Mouse (Mus musculus): ENCODE measurements around the gene Gm1527. TPM values are rescaled to one million over a fixed set of nuclear protein-coding genes. Genes with fewer than 3 reads are reported as not detected.
"Not testable (repeated sequence)": the region's sequence is repeated elsewhere in the genome, so short reads cannot be mapped to it uniquely, and the experiment has no call there.

Gene Gm1527
- total RNA-seq (2014; rRNA removed) (not detected in 2 replicates), polyA plus RNA-seq (2015; fragmentation: Nextera tagmentation; extraction: Ambion mirVana) (not detected in 2 replicates)

DNA sequence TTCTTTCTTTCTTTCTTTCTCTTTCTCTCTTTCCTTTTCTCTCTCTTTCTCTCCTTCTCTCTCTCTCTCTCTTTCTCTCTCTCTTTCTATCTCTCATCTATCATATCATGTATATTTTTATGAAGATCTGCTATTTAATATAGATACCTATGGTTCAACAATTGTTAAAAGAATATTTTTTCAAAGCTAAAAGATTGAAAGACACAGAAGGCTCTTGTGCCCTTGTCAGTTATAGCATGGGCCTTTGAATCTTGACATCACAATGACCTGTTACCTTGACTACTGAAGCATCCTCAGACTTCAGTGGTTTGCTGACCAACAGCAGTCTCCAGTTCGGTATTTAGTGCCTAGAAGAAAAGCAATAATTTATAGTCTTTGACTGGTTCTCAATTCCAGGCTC, at the start of gene Gm1527:
TSS of gene Gm1527 (plus strand) at position 301 of the 400 bp plus-strand sequence.
- no peak for TF ChIP-seq CTCF (IDR thresholded peaks at IDR 0.05)
- no peak within 1 kb of the TSS for H3K4me2 ChIP-seq (ENCODE audit: low read depth, low read length, poor library complexity, severe bottlenecking)
- no peak for ATAC-seq (ENCODE audit: low FRiP score)
- no peak within 1 kb of the TSS for H3K4me3 ChIP-seq (ENCODE audit: low read depth, low read length)
- no peak within 1 kb of the TSS for H3K27ac ChIP-seq (ENCODE audit: low read depth, low read length)
- no peak within 1 kb of the TSS for H3K9ac ChIP-seq (replicated peaks; ENCODE audit: low read length, poor library complexity, severe bottlenecking)
- no peaks in the 10 kb centered on the region for H3K4me1 ChIP-seq (ENCODE audit: insufficient read depth, low read length)
- DNase-seq (ENCODE audit: low spot score) = no peak
- no peaks in the 10 kb centered on the region for H3K27me3 ChIP-seq (ENCODE audit: insufficient read depth, low read length)
- no peaks in the 10 kb centered on the region for H3K36me3 ChIP-seq (ENCODE audit: insufficient read depth, low read length)
- H3K9me3 ChIP-seq (ENCODE audit: low read length) = no peaks in the 10 kb centered on the region
- WGBS = 64% methylated on average over 1 of the region's 1 CpGs

DNA sequence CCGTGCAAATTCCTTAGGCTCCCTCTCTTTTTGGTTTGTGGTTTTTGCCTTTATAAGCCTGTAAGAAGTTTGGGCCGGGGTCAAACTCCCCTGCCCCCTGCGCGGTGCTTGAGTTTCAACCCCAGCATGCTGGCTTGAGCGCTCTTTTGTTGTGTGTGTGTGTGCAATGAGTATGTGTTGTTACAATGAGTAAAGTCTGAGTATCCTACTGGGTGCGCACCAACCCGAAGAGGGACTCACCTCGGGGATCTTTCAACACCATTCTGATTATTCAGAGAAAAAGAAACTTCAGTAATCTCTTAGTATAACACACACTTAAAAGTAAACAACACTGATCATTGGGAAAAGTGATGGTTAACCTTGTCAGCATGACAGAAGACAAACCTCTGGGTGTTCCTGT, 49.2 kb upstream of the Gm1527 start:
- WGBS = 24% methylated on average over 8 of the region's 8 CpGs
- no peaks in the 10 kb centered on the region for H3K9me3 ChIP-seq (ENCODE audit: low read length)
- H3K27me3 ChIP-seq (ENCODE audit: insufficient read depth, low read length) = no peaks in the 10 kb centered on the region
- no peaks in the 10 kb centered on the region for H3K36me3 ChIP-seq (ENCODE audit: insufficient read depth, low read length)
- DNase-seq (ENCODE audit: low spot score) = no peak
- ATAC-seq (ENCODE audit: low FRiP score) = no peak
- H3K27ac ChIP-seq (ENCODE audit: low read depth, low read length) = no peak overlapping the region
- no peak for TF ChIP-seq CTCF (IDR thresholded peaks at IDR 0.05)
- no peak overlapping the region for H3K4me2 ChIP-seq (ENCODE audit: low read depth, low read length, poor library complexity, severe bottlenecking)
- H3K4me3 ChIP-seq (ENCODE audit: low read depth, low read length) = no peak overlapping the region
- H3K9ac ChIP-seq (replicated peaks; ENCODE audit: low read length, poor library complexity, severe bottlenecking) = no peak overlapping the region
- H3K4me1 ChIP-seq (ENCODE audit: insufficient read depth, low read length) = no peaks in the 10 kb centered on the region

DNA sequence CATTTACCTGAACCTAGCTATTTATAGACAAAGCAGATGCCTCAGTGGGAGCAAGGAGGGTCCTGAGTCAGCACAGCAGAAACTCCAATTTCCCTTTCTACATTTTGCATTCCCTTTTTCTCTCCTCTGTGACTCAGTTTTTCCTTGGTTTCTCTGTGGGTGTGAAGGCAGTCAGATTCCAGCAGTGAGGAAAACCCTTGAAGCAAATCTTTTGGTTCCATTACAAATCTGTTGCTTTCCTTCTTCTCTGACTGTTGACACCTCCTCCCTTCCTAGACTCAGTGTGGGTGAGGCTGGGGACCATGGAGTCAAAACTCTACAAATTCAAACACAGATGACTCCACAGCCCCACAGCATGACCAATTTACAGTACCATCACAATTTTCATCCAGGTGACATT, 45.3 kb upstream of the Gm1527 start:
- Histone ChIP-seq H3K27me3 (ENCODE audit: insufficient read depth, low read length) (no peaks in the 10 kb centered on the region), H3K9ac (replicated peaks; ENCODE audit: low read length, poor library complexity, severe bottlenecking) (no peak overlapping the region), H3K4me2 (ENCODE audit: low read depth, low read length, poor library complexity, severe bottlenecking) (no peak overlapping the region), H3K27ac (ENCODE audit: low read depth, low read length) (no peak overlapping the region), H3K36me3 (ENCODE audit: insufficient read depth, low read length) (no peaks in the 10 kb centered on the region), H3K4me1 (ENCODE audit: insufficient read depth, low read length) (no peaks in the 10 kb centered on the region), H3K4me3 (ENCODE audit: low read depth, low read length) (no peak overlapping the region), H3K9me3 (ENCODE audit: low read length) (no peaks in the 10 kb centered on the region)
- ATAC-seq (ENCODE audit: low FRiP score) (no peak), DNase-seq (ENCODE audit: low spot score) (no peak)
- TF ChIP-seq CTCF (IDR thresholded peaks at IDR 0.05) = no peak

DNA sequence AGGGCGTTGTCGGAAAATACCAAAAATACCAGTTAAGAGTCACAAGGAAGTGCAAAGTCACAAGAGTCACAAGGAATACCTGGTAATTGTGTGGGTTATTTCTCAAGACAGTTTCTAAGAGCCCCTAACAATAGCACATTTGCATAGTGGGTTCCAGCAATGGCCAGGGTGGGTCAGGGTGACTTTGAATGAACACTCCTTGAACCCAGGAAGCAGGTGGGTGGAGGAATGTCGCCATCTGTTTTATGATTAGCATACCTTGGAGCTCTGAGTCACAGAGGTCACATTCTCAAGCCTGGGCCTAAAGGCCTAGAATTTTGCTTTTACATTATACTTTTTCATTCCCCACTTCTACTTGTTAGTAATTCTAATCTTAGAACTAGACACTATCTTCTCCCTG, 40.2 kb upstream of the Gm1527 start:
- not testable (repeated sequence) for H3K9me3 ChIP-seq (ENCODE audit: low read length); H3K4me2 ChIP-seq (ENCODE audit: low read depth, low read length, poor library complexity, severe bottlenecking); H3K4me1 ChIP-seq (ENCODE audit: insufficient read depth, low read length); H3K27ac ChIP-seq (ENCODE audit: low read depth, low read length); ATAC-seq (ENCODE audit: low FRiP score); H3K9ac ChIP-seq (replicated peaks; ENCODE audit: low read length, poor library complexity, severe bottlenecking); H3K36me3 ChIP-seq (ENCODE audit: insufficient read depth, low read length); H3K27me3 ChIP-seq (ENCODE audit: insufficient read depth, low read length); DNase-seq (ENCODE audit: low spot score); H3K4me3 ChIP-seq (ENCODE audit: low read depth, low read length)
- WGBS = 98% methylated on average over 3 of the region's 3 CpGs

DNA sequence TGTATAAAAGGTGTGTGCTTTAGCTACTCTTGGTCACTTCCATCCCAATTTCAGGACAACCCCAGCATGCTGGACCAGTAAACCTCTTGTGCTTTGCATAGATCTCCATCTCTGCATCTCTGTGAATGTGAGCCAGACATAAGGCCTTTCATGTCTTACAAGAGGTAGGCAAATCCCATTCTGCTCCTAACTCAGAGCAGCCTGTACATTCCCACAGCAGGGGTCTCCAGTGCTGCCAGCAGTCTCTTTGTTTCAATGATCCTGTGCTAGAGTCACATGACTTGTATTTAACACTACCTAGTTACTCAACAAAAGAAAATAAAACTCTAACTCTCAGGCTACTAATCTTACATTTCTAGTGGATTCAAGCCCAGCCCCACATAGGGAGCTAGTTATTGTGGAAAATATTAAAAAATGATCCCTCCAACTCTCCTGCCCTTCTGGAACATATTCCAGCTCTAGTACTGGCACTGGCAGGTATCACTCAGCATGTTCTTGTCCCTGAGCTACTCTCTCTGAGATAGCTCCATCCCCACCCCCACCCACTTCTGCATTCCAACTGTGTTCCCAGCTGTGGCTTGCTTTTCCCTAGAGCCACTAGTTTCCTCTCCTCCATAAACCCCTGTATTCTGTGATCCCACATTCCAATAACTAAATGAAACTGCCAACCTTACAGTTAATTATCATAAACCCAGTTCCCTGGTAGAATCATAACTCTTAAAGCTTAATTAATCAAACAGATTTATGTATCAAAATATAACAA, 32.6 kb upstream of the Gm1527 start:
- not testable (repeated sequence) for H3K9ac ChIP-seq (replicated peaks; ENCODE audit: low read length, poor library complexity, severe bottlenecking); H3K4me2 ChIP-seq (ENCODE audit: low read depth, low read length, poor library complexity, severe bottlenecking); H3K27me3 ChIP-seq (ENCODE audit: insufficient read depth, low read length); H3K9me3 ChIP-seq (ENCODE audit: low read length); H3K4me3 ChIP-seq (ENCODE audit: low read depth, low read length); H3K27ac ChIP-seq (ENCODE audit: low read depth, low read length); DNase-seq (ENCODE audit: low spot score); H3K36me3 ChIP-seq (ENCODE audit: insufficient read depth, low read length); H3K4me1 ChIP-seq (ENCODE audit: insufficient read depth, low read length); ATAC-seq (ENCODE audit: low FRiP score)

DNA sequence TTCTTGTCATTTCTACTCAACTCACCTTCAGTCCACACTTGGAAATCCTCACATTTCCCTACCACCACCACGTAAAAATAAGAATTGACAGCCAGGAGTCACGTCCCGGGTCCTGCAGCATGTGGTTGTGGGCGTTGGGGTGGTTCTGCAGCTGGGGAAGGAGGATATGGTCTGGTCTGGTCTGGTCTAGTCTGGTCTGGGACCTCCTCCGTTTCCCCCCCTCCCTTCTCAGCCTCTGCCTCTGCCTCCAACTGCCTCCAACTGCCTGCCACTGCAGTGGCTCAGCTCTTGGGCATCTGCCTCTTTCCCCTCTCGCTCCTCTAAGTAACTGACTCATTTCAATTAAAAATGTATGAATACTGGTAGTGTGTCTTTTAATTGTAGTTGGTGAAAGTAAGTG, 4.5 kb downstream of the Gm1527 start:
- DNase-seq (ENCODE audit: low spot score); H3K36me3 ChIP-seq (ENCODE audit: insufficient read depth, low read length); ATAC-seq (ENCODE audit: low FRiP score); H3K9ac ChIP-seq (replicated peaks; ENCODE audit: low read length, poor library complexity, severe bottlenecking); H3K4me3 ChIP-seq (ENCODE audit: low read depth, low read length); H3K4me2 ChIP-seq (ENCODE audit: low read depth, low read length, poor library complexity, severe bottlenecking); H3K9me3 ChIP-seq (ENCODE audit: low read length); H3K4me1 ChIP-seq (ENCODE audit: insufficient read depth, low read length); H3K27me3 ChIP-seq (ENCODE audit: insufficient read depth, low read length); H3K27ac ChIP-seq (ENCODE audit: low read depth, low read length): not testable (repeated sequence)
- 72% methylated on average over 6 of the region's 6 CpGs for WGBS
